ENCODE assay signal across 11 mouse cellular contexts in the genomic region with DNA sequence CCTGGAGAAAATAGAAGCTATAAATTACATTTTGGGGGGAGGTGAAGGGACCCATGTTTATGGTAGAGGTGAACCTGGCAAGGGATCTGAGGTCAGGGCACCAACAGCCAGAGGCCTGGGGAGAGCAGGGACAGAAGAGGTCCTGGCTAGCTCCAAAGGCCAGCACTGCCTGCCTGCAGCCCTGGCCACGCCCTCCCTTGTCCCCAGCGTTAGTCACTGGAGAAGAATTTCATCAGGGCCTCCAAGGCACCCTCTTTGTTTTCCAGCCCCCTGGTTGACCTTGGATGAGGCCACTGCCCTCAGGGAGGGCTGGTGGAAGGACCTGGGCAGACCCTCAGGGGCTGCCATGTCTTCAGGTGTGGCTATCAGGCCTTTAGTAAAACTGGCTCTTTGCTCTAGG. TPM values are rescaled to one million over a fixed set of nuclear protein-coding genes. Genes with fewer than 3 reads are reported as not detected.
A peak's percentile ranks its signal among the peaks of the same experiment; 100 is the strongest.
DNase-seq lines count a peak whose midpoint lies in the region; ATAC-seq and TF ChIP-seq lines count a peak whose summit lies in the region.
"Had no signal": no experiment of that assay in that cellular context is flagged by ENCODE, and none has a peak within 500 bp of the region (broad histone marks: within the 10 kb centered on the region; RNA-seq: fewer than 3 reads in every experiment).

No protein-coding gene starts in this region.

- no peaks in the 10 kb centered on the region for H3K9me3 ChIP-seq in midbrain, embryonic 10.5 days (replicated peaks)
- no peaks in the 10 kb centered on the region for H3K9me3 ChIP-seq in midbrain, postnatal 0 days (ENCODE audit: low read length)
- no peaks in the 10 kb centered on the region for H3K9me3 ChIP-seq in heart, embryonic 15.5 days (replicated peaks)
- H3K9me3 ChIP-seq in stomach, postnatal 0 days (ENCODE audit: control insufficient read depth, low read length), result no peaks in the 10 kb centered on the region
- H3K9me3 ChIP-seq: hindbrain, embryonic 12.5 days had no signal

- 57% methylated on average over 2 of the region's 2 CpGs for WGBS in midbrain, embryonic 10.5 days
- WGBS in midbrain, postnatal 0 days, result 66% methylated on average over 2 of the region's 2 CpGs
- WGBS in heart, embryonic 15.5 days, result 20% methylated on average over 2 of the region's 2 CpGs
- 34% methylated on average over 2 of the region's 2 CpGs for WGBS in stomach, postnatal 0 days

- TF ChIP-seq CTCF in midbrain, postnatal 0 days (IDR thresholded peaks at IDR 0.05), result no peak
- TF ChIP-seq CTCF in stomach, postnatal 0 days (IDR thresholded peaks at IDR 0.05; ENCODE audit: low read depth), result no peak

- no peak for ATAC-seq in midbrain, postnatal 0 days (ENCODE audit: low FRiP score)
- ATAC-seq in heart, embryonic 15.5 days (replicated peaks; ENCODE audit: insufficient number of reproducible peaks, insufficient read depth, low FRiP score, low read depth), result 0 out of 2 replicates have a peak, but pooled peaks have one; percentile 29
- peak; percentile 67 for ATAC-seq in stomach, postnatal 0 days (ENCODE audit: low FRiP score, low TSS enrichment)
- ATAC-seq in erythroid progenitor cell, adult 5-6 weeks (replicated peaks; ENCODE audit: low FRiP score, poor library complexity, severe bottlenecking), result no peak
- ATAC-seq: midbrain, embryonic 16.5 days had no signal

- H3K4me3 ChIP-seq in midbrain, embryonic 10.5 days, result no peak overlapping the region
- H3K4me3 ChIP-seq in midbrain, postnatal 0 days (ENCODE audit: low read depth, low read length), result no peak overlapping the region
- H3K4me3 ChIP-seq in heart, embryonic 15.5 days, result no peak overlapping the region
- no peak overlapping the region for H3K4me3 ChIP-seq in stomach, postnatal 0 days (ENCODE audit: low read depth, low read length)
- H3K4me3 ChIP-seq: hindbrain, embryonic 12.5 days had no signal

- TF ChIP-seq EP300 in stomach, postnatal 0 days (optimal IDR thresholded peaks at IDR 0.05), result no peak

- H3K27me3 ChIP-seq in midbrain, embryonic 10.5 days (ENCODE audit: low read depth, poor library complexity, severe bottlenecking), result no peaks in the 10 kb centered on the region
- no peaks in the 10 kb centered on the region for H3K27me3 ChIP-seq in midbrain, postnatal 0 days (ENCODE audit: insufficient read depth, low read length)
- no peaks in the 10 kb centered on the region for H3K27me3 ChIP-seq in heart, embryonic 15.5 days
- no peaks in the 10 kb centered on the region for H3K27me3 ChIP-seq in stomach, postnatal 0 days (ENCODE audit: control insufficient read depth, insufficient read depth, low read length)
- H3K27me3 ChIP-seq: hindbrain, embryonic 12.5 days had no signal

- no peak overlapping the region for H3K9ac ChIP-seq in midbrain, postnatal 0 days (replicated peaks; ENCODE audit: low read length, poor library complexity, severe bottlenecking)
- 0 out of 2 replicates have a peak overlapping the region, but pooled peaks have one; percentile 18 for H3K9ac ChIP-seq in heart, embryonic 15.5 days
- H3K9ac ChIP-seq in stomach, postnatal 0 days (ENCODE audit: low read length), result no peak overlapping the region
- H3K9ac ChIP-seq: hindbrain, embryonic 12.5 days had no signal

- H3K36me3 ChIP-seq in midbrain, embryonic 10.5 days, result no peaks in the 10 kb centered on the region
- no peaks in the 10 kb centered on the region for H3K36me3 ChIP-seq in midbrain, postnatal 0 days (ENCODE audit: insufficient read depth, low read length)
- no peaks in the 10 kb centered on the region for H3K36me3 ChIP-seq in heart, embryonic 15.5 days
- no peaks in the 10 kb centered on the region for H3K36me3 ChIP-seq in stomach, postnatal 0 days (ENCODE audit: control insufficient read depth, insufficient read depth, low read length)
- H3K36me3 ChIP-seq: hindbrain, embryonic 12.5 days had no signal

- peak; percentile 24 for DNase-seq in embryo, embryonic 10 days (ENCODE audit: low spot score)
- no peak for DNase-seq in embryo, embryonic 9.5 days (ENCODE audit: extremely low spot score)
- DNase-seq in midbrain, embryonic 10.5 days (ENCODE audit: low spot score), result no peak
- no peak for DNase-seq in midbrain, postnatal 0 days (ENCODE audit: low spot score)
- peak; percentile 51 for DNase-seq in stomach, postnatal 0 days (ENCODE audit: low spot score)
- DNase-seq in c-Kit-positive CD71-positive TER-119-positive erythroid progenitor cells, embryonic 14.5 days (ENCODE audit: low spot score), result no peak
- DNase-seq: spleen, adult 18-20 months had no signal

- peak overlapping the region; percentile 55 for H3K27ac ChIP-seq in midbrain, embryonic 10.5 days (replicated peaks)
- H3K27ac ChIP-seq in midbrain, postnatal 0 days (ENCODE audit: low read depth, low read length), result no peak overlapping the region
- no peak overlapping the region; the same call in 1 of the 2 replicates for H3K27ac ChIP-seq in heart, embryonic 15.5 days
- no peak overlapping the region for H3K27ac ChIP-seq in stomach, postnatal 0 days (replicated peaks)
- H3K27ac ChIP-seq: hindbrain, embryonic 12.5 days had no signal

- no peak overlapping the region for H3K4me2 ChIP-seq in midbrain, postnatal 0 days (ENCODE audit: low read depth, low read length, poor library complexity, severe bottlenecking)
- H3K4me2 ChIP-seq in heart, embryonic 15.5 days, result no peak overlapping the region
- H3K4me2 ChIP-seq in stomach, postnatal 0 days (replicated peaks; ENCODE audit: low read depth), result no peak overlapping the region
- H3K4me2 ChIP-seq: hindbrain, embryonic 12.5 days had no signal

- peaks cover 9% of the 10 kb centered on the region for H3K4me1 ChIP-seq in midbrain, embryonic 10.5 days
- H3K4me1 ChIP-seq in midbrain, postnatal 0 days (ENCODE audit: insufficient read depth, low read length), result no peaks in the 10 kb centered on the region
- H3K4me1 ChIP-seq in heart, embryonic 15.5 days (replicated peaks), result peaks cover 22% of the 10 kb centered on the region
- H3K4me1 ChIP-seq in stomach, postnatal 0 days (replicated peaks; ENCODE audit: control insufficient read depth, insufficient read depth), result peaks cover 7% of the 10 kb centered on the region

RNA-seq across cellular contexts. Expression of a gene that starts 30.1 kb away (rescaled TPM):
- 16.2 and 19.8 TPM in 2 replicates for polyA plus RNA-seq in midbrain, embryonic 10.5 days (2016; fragmentation: Nextera tagmentation; extraction: Ambion mirVana)
- 16.9 and 23.4 TPM in 2 replicates for total RNA-seq in midbrain, postnatal 0 days (2014; rRNA removed)
- 5.4 and 5.6 TPM in 2 replicates for polyA plus RNA-seq in midbrain, postnatal 0 days (2015; fragmentation: Nextera tagmentation; extraction: Ambion mirVana)
- 71.0 and 89.5 TPM in 2 replicates for polyA plus RNA-seq in heart, embryonic 15.5 days (2015; fragmentation: Nextera tagmentation; extraction: Ambion mirVana)
- polyA plus RNA-seq in stomach, postnatal 0 days (2015; fragmentation: Nextera tagmentation; extraction: Ambion mirVana), result 68.7 and 69.2 TPM in 2 replicates
- 9.4 and 10.9 TPM in 2 replicates for total RNA-seq in erythroid progenitor cell, adult 5-6 weeks (2015; ENCODE audit: low replicate concordance)
- 5.3 and 7.0 TPM in 2 replicates for total RNA-seq in erythroid progenitor cell, adult 5-6 weeks (2017; ENCODE audit: low replicate concordance)

Comparison
In these comparisons a context has a peak if more than half of its experiments do, and no peak if none do; other contexts are left out.
1. DNase-seq: peak in embryo, embryonic 10 days (single experiment) and stomach, postnatal 0 days (single experiment); none in embryo, embryonic 9.5 days (single experiment), midbrain, embryonic 10.5 days (single experiment), midbrain, postnatal 0 days (single experiment) and c-Kit-positive CD71-positive TER-119-positive erythroid progenitor cells, embryonic 14.5 days (single experiment).
2. ATAC-seq: peak in heart, embryonic 15.5 days (single experiment) and stomach, postnatal 0 days (single experiment); none in midbrain, postnatal 0 days (single experiment) and erythroid progenitor cell, adult 5-6 weeks (single experiment).